Mouse (Mus musculus) CD4-positive, CD25-positive, alpha-beta regulatory T cell, adult 4 months (primary cell): ENCODE measurements around the gene Cacna1i. TPM values are rescaled to one million over a fixed set of nuclear protein-coding genes. Genes with fewer than 3 reads are reported as not detected.
A peak's percentile ranks its signal among the peaks of the same experiment; 100 is the strongest.

Experiments used
- ATAC-seq: one replicate; pipeline ENCODE4 v1.8.0; 2017
- polyA plus RNA-seq, 2 experiments: library from polyadenylated mRNA; unstranded; fragments of 100-300 nt; shearing (Covaris generic); gene quantifications; one replicate each; pipeline ENCODE4 v1.2.1; 2017

Cacna1i gene
- not detected for polyA plus RNA-seq

- ATAC-seq, result no peak
Observed at GRCm38 (mm10) chr15:80286851-80287415, at the start of gene Cacna1i. Gene Cacna1i (plus strand): TSS chr15:80287238.

- ATAC-seq, result no peak
Observed at GRCm38 (mm10) chr15:80248135-80248534, 38.9 kb upstream of the Cacna1i start.

- ATAC-seq, result no peak
Observed at GRCm38 (mm10) chr15:80248596-80248995, 38.4 kb upstream of the Cacna1i start.

GRCm38 (mm10) chr15:80249672-80250071, 37.4 kb upstream of the Cacna1i start:
- ATAC-seq, result no peak

GRCm38 (mm10) chr15:80250586-80250985, 36.5 kb upstream of the Cacna1i start:
- ATAC-seq, result no peak

- ATAC-seq, result no peak
Observed at GRCm38 (mm10) chr15:80253530-80253929, 33.5 kb upstream of the Cacna1i start.

GRCm38 (mm10) chr15:80254207-80254606, 32.8 kb upstream of the Cacna1i start:
- ATAC-seq, result no peak

GRCm38 (mm10) chr15:80254847-80255645, 32.0 kb upstream of the Cacna1i start, which contains the start of gene Atf4:
Gene Atf4 (plus strand): TSS chr15:80255184.
- peak; percentile 91 for ATAC-seq

GRCm38 (mm10) chr15:80255646-80256121, 31.4 kb upstream of the Cacna1i start:
- ATAC-seq, result no peak

GRCm38 (mm10) chr15:80256242-80256641, 30.8 kb upstream of the Cacna1i start:
- ATAC-seq, result no peak

GRCm38 (mm10) chr15:80256656-80257601, 30.1 kb upstream of the Cacna1i start:
- no peak for ATAC-seq

- no peak for ATAC-seq
Observed at GRCm38 (mm10) chr15:80257602-80258239, 29.3 kb upstream of the Cacna1i start.

GRCm38 (mm10) chr15:80258240-80259170, 28.5 kb upstream of the Cacna1i start:
- no peak for ATAC-seq

GRCm38 (mm10) chr15:80259406-80260045, 27.5 kb upstream of the Cacna1i start:
- no peak for ATAC-seq

- no peak for ATAC-seq
Observed at GRCm38 (mm10) chr15:80260677-80261076, 26.4 kb upstream of the Cacna1i start.

- no peak for ATAC-seq
Observed at GRCm38 (mm10) chr15:80261100-80261499, 25.9 kb upstream of the Cacna1i start.

GRCm38 (mm10) chr15:80263610-80264575, 23.1 kb upstream of the Cacna1i start, which contains the start of gene Rps19bp1:
Gene Rps19bp1 (minus strand): TSS chr15:80264315.
- ATAC-seq, result peak; percentile 98

GRCm38 (mm10) chr15:80266281-80266680, 20.8 kb upstream of the Cacna1i start:
- peak; percentile 22 for ATAC-seq

- no peak for ATAC-seq
Observed at GRCm38 (mm10) chr15:80271858-80272396, 15.1 kb upstream of the Cacna1i start.
